Mouse (Mus musculus): ENCODE data around the gene Spg21. TPM values are rescaled to one million over a fixed set of nuclear protein-coding genes. Genes with fewer than 3 reads are reported as not detected.

The Spg21 gene
- total and polyA plus RNA-seq, 3 experiments = 40.4 to 136 (median 43.4) TPM

GRCm38 (mm10) chr9:65424393-65424792, 36.4 kb upstream of the Spg21 start:
- TF ChIP-seq PAX5 (IDR thresholded peaks at IDR 0.05; ENCODE audit: low read length) (no peak), IRF4 (IDR thresholded peaks at IDR 0.05; ENCODE audit: low read depth, low read length) (no peak), RCOR1 (conservative IDR thresholded peaks at IDR 0.05; ENCODE audit: low read depth, low read length) (no peak), BHLHE40 (IDR thresholded peaks at IDR 0.05; ENCODE audit: low read depth, low read length) (no peak), E2F4 (IDR thresholded peaks at IDR 0.05; ENCODE audit: insufficient replicate concordance, low read depth, low read length) (no peak)
- Histone ChIP-seq H3K4me1 (ENCODE audit: control insufficient read depth in 1 of 2, insufficient read depth in 2 of 2) (peaks cover 0 to 9% of the 10 kb centered on the region in 2 experiments; a peak in 2 of 4 replicates), H3K4me2 (ENCODE audit: insufficient read depth, low read depth, poor library complexity, severe bottlenecking) (no peak overlapping the region), H3K4me3 (replicated peaks in 1 of 3; ENCODE audit: low read depth in 2 of 3, low read length in 2 of 3, poor library complexity in 1 of 3) (no peak overlapping the region), H3K36me3 (replicated peaks in 1 of 2; ENCODE audit: control insufficient read depth in 1 of 2, insufficient read depth in 1 of 2, low read length in 1 of 2) (no peaks in the 10 kb centered on the region), H3K79me2 (replicated peaks; ENCODE audit: control insufficient read depth, extremely low read depth, insufficient read depth, poor library complexity, severe bottlenecking) (no peaks in the 10 kb centered on the region), H3K9ac (ENCODE audit: insufficient read depth, low read depth) (no peak overlapping the region), H3K27ac (ENCODE audit: insufficient read depth, low read depth) (no peak overlapping the region), H3K27me3 (replicated peaks) (no peaks in the 10 kb centered on the region), H3K9me3 (replicated peaks; ENCODE audit: low read length) (no peaks in the 10 kb centered on the region)
- no peak for DNase-seq (ENCODE audit: extremely low read depth)
- dilution Hi-C loops (cut with MboI; ENCODE audit: extremely low pct_ligation_motif_present, extremely low pct_unique_long_range_greater_than_20kb, low sequenced_read_pairs) (no loop called here), in situ Hi-C loops (cut with MboI; ENCODE audit: low pct_ligation_motif_present, low pct_unique_long_range_greater_than_20kb, low sequenced_read_pairs) (loop anchor here (10.0 kb wide), 1 partner anchor 200 kb away; no protein-coding TSS in a partner anchor)

- dilution Hi-C loops (cut with MboI; ENCODE audit: extremely low pct_ligation_motif_present, extremely low pct_unique_long_range_greater_than_20kb, low sequenced_read_pairs) = no loop called here
- in situ Hi-C loops (cut with MboI; ENCODE audit: low pct_ligation_motif_present, low pct_unique_long_range_greater_than_20kb, low sequenced_read_pairs) = loop anchor here (5.0 to 10.0 kb wide), 2 partner anchors 45 to 203 kb away; no protein-coding TSS in a partner anchor
- Histone ChIP-seq H3K79me2 (replicated peaks; ENCODE audit: control insufficient read depth, extremely low read depth, insufficient read depth, poor library complexity, severe bottlenecking) (no peaks in the 10 kb centered on the region), H3K4me3 (replicated peaks in 1 of 3; ENCODE audit: low read depth in 2 of 3, low read length in 2 of 3, poor library complexity in 1 of 3) (no peak overlapping the region), H3K4me1 (ENCODE audit: control insufficient read depth in 1 of 2, insufficient read depth in 2 of 2) (peaks cover 0 to 9% of the 10 kb centered on the region in 2 experiments; a peak in 2 of 4 replicates), H3K9ac (ENCODE audit: insufficient read depth, low read depth) (no peak overlapping the region), H3K4me2 (ENCODE audit: insufficient read depth, low read depth, poor library complexity, severe bottlenecking) (no peak overlapping the region), H3K9me3 (replicated peaks; ENCODE audit: low read length) (no peaks in the 10 kb centered on the region), H3K36me3 (replicated peaks in 1 of 2; ENCODE audit: control insufficient read depth in 1 of 2, insufficient read depth in 1 of 2, low read length in 1 of 2) (no peaks in the 10 kb centered on the region), H3K27me3 (replicated peaks) (no peaks in the 10 kb centered on the region), H3K27ac (ENCODE audit: insufficient read depth, low read depth) (no peak overlapping the region)
- TF ChIP-seq CTCF (conservative IDR thresholded peaks at IDR 0.05 in 1 of 2, IDR thresholded peaks at IDR 0.05 in 1 of 2; ENCODE audit: low read depth in 2 of 2, low read length in 2 of 2) (no peak), MAX (IDR thresholded peaks at IDR 0.05; ENCODE audit: low read length) (no peak), KAT2A (IDR thresholded peaks at IDR 0.05; ENCODE audit: insufficient replicate concordance, low read length) (no peak), CHD2 (IDR thresholded peaks at IDR 0.05; ENCODE audit: low read length) (no peak), ZMIZ1 (IDR thresholded peaks at IDR 0.05; ENCODE audit: low read depth, low read length) (no peak), UBTF (IDR thresholded peaks at IDR 0.05; ENCODE audit: low read depth, low read length) (no peak)
- DNase-seq (ENCODE audit: extremely low read depth) = no peak
Observed at GRCm38 (mm10) chr9:65427511-65427910, 33.2 kb upstream of the Spg21 start.

DNA sequence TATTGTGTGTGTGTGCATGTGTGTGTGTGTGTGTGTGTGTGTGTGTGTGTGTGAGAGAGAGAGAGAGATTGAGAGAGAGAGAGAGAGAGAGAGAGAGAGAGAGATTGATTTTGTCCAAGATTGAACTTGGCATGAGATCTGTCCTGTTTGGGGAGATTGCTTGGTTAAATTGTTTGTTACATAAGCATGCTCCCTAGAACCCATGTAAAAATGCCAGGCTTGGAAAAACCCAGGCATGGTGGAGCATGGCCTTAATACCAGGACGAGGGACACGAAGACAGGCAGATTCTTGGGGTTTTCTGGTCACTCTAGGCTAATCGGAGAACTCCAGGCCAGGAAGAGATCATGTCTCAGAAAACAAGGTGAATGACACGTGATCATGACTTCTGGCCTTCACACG, 32.7 kb upstream of the Spg21 start:
- no peak overlapping the region for H3K9ac ChIP-seq (ENCODE audit: insufficient read depth, low read depth)
- no peaks in the 10 kb centered on the region for H3K9me3 ChIP-seq (replicated peaks; ENCODE audit: low read length)
- dilution Hi-C loops (cut with MboI; ENCODE audit: extremely low pct_ligation_motif_present, extremely low pct_unique_long_range_greater_than_20kb, low sequenced_read_pairs) = no loop called here
- no peak overlapping the region for H3K27ac ChIP-seq (ENCODE audit: insufficient read depth, low read depth)
- H3K36me3 ChIP-seq (replicated peaks in 1 of 2; ENCODE audit: control insufficient read depth in 1 of 2, insufficient read depth in 1 of 2, low read length in 1 of 2) = no peaks in the 10 kb centered on the region
- no peak for DNase-seq (ENCODE audit: extremely low read depth)
- no peak overlapping the region for H3K4me2 ChIP-seq (ENCODE audit: insufficient read depth, low read depth, poor library complexity, severe bottlenecking)
- in situ Hi-C loops (cut with MboI; ENCODE audit: low pct_ligation_motif_present, low pct_unique_long_range_greater_than_20kb, low sequenced_read_pairs) = loop anchor here (5.0 to 10.0 kb wide), 2 partner anchors 46 to 203 kb away; no protein-coding TSS in a partner anchor
- TF ChIP-seq ZMIZ1 (IDR thresholded peaks at IDR 0.05; ENCODE audit: low read depth, low read length) = no peak
- TF ChIP-seq HCFC1 (IDR thresholded peaks at IDR 0.05; ENCODE audit: low read depth, low read length) = no peak
- no peak for TF ChIP-seq MYC (IDR thresholded peaks at IDR 0.05; ENCODE audit: low read depth, low read length)
- no peak for TF ChIP-seq UBTF (IDR thresholded peaks at IDR 0.05; ENCODE audit: low read depth, low read length)
- TF ChIP-seq ZKSCAN1 (IDR thresholded peaks at IDR 0.05; ENCODE audit: borderline replicate concordance, low read depth, low read length) = no peak
- no peak for TF ChIP-seq MAZ (IDR thresholded peaks at IDR 0.05; ENCODE audit: low read depth, low read length)
- TF ChIP-seq SMC3 (IDR thresholded peaks at IDR 0.05; ENCODE audit: low read depth, low read length) = no peak
- TF ChIP-seq MEF2A (IDR thresholded peaks at IDR 0.05; ENCODE audit: borderline replicate concordance, low read depth, low read length) = no peak
- no peak for TF ChIP-seq BHLHE40 (IDR thresholded peaks at IDR 0.05; ENCODE audit: low read depth, low read length)
- no peak overlapping the region for H3K4me3 ChIP-seq (replicated peaks in 1 of 3; ENCODE audit: low read depth in 2 of 3, low read length in 2 of 3, poor library complexity in 1 of 3)
- peaks cover 0 to 9% of the 10 kb centered on the region in 2 experiments; a peak in 2 of 4 replicates for H3K4me1 ChIP-seq (ENCODE audit: control insufficient read depth in 1 of 2, insufficient read depth in 2 of 2)
- no peaks in the 10 kb centered on the region for H3K27me3 ChIP-seq (replicated peaks)
- H3K79me2 ChIP-seq (replicated peaks; ENCODE audit: control insufficient read depth, extremely low read depth, insufficient read depth, poor library complexity, severe bottlenecking) = no peaks in the 10 kb centered on the region
